Mouse (Mus musculus) kidney, embryonic 15.5 days (tissue): ENCODE measurements around the gene 4933409G03Rik. TPM values are rescaled to one million over a fixed set of nuclear protein-coding genes. Genes with fewer than 3 reads are reported as not detected.
"Not testable (repeated sequence)": the region's sequence is repeated elsewhere in the genome, so short reads cannot be mapped to it uniquely, and the experiment has no call there.

Experiments used
- ATAC-seq: fragments of 200-750 bp; cut with Nextera tagmentation; replicated peaks from 2 replicates; pipeline ENCODE4 v1.8.0; 2017; ENCODE audit warnings: moderate TSS enrichment; ENCODE audit not compliant: low FRiP score
- H3K27ac ChIP-seq: fragments of 300-500 bp; sonication (generic); 2 replicates; pipeline ENCODE4 v1.5.1; 2015; ENCODE audit warnings: mild to moderate bottlenecking, inconsistent platforms
- H3K27me3 ChIP-seq: fragments of 300-500 bp; sonication (generic); 2 replicates; pipeline ENCODE4 v1.6.1; 2015; ENCODE audit warnings: inconsistent platforms
- H3K36me3 ChIP-seq: fragments of 300-500 bp; sonication (generic); 2 replicates; pipeline ENCODE4 v1.6.1; 2015; ENCODE audit warnings: inconsistent platforms
- H3K4me1 ChIP-seq: fragments of 300-500 bp; sonication (generic); 2 replicates; pipeline ENCODE4 v1.6.1; 2015; ENCODE audit warnings: inconsistent platforms
- H3K4me2 ChIP-seq: fragments of 300-500 bp; sonication (generic); 2 replicates; pipeline ENCODE4 v1.6.1; 2015; ENCODE audit warnings: moderate library complexity, mild to moderate bottlenecking, inconsistent platforms
- H3K4me3 ChIP-seq: fragments of 300-500 bp; sonication (generic); replicated peaks from 2 replicates; pipeline ENCODE4 v1.5.1; 2015; ENCODE audit warnings: mild to moderate bottlenecking, inconsistent platforms
- H3K9ac ChIP-seq: fragments of 300-500 bp; sonication (generic); 2 replicates; pipeline ENCODE4 v1.6.1; 2015; ENCODE audit warnings: mild to moderate bottlenecking, inconsistent platforms
- H3K9me3 ChIP-seq: fragments of 300-500 bp; sonication (generic); replicated peaks from 2 replicates; pipeline ENCODE4 v1.6.1; 2016; ENCODE audit warnings: inconsistent platforms
- WGBS: fragments of 180-500 bp; shearing (Covaris S2); methylation state at CpG from one replicate; pipeline ENCODE4 v1.1.7; 2015; ENCODE audit warnings: mixed read lengths; 5-methylcytosine and 5-hydroxymethylcytosine counted together
- polyA plus RNA-seq: library from polyadenylated mRNA; unstranded; fragments of >200 nt; fragmentation: Nextera tagmentation; extraction: Ambion mirVana; gene quantifications from 2 replicates; pipeline ENCODE4 v1.2.1, GENCODE M21; 2015

Gene 4933409G03Rik
- not detected in 2 replicates for polyA plus RNA-seq

- no peaks in the 10 kb centered on the region for H3K36me3 ChIP-seq
- H3K4me1 ChIP-seq, result no peaks in the 10 kb centered on the region
- no peaks in the 10 kb centered on the region for H3K9me3 ChIP-seq
- no peak within 1 kb of the TSS for H3K4me3 ChIP-seq
- no peak within 1 kb of the TSS for H3K4me2 ChIP-seq
- H3K27me3 ChIP-seq, result no peaks in the 10 kb centered on the region
- ATAC-seq, result no peak
- WGBS, result 66% methylated on average over 5 of the region's 5 CpGs
- no peak within 1 kb of the TSS for H3K27ac ChIP-seq
- no peak within 1 kb of the TSS for H3K9ac ChIP-seq
Measured at GRCm38 (mm10) chr2:68582113-68582512, at the start of gene 4933409G03Rik. Gene 4933409G03Rik, plus strand, starts transcription at chr2:68582413.

- no peaks in the 10 kb centered on the region for H3K9me3 ChIP-seq
- H3K9ac ChIP-seq, result no peak overlapping the region
- 43% methylated on average over 2 of the region's 2 CpGs for WGBS
- H3K4me2 ChIP-seq, result no peak overlapping the region
- no peak overlapping the region for H3K27ac ChIP-seq
- ATAC-seq, result no peak
- H3K4me3 ChIP-seq, result no peak overlapping the region
- H3K4me1 ChIP-seq, result no peaks in the 10 kb centered on the region
- H3K27me3 ChIP-seq, result no peaks in the 10 kb centered on the region
- H3K36me3 ChIP-seq, result no peaks in the 10 kb centered on the region
Measured at GRCm38 (mm10) chr2:68544190-68544589, 38.0 kb upstream of the 4933409G03Rik start.

GRCm38 (mm10) chr2:68560821-68561220 is 21.4 kb upstream of the 4933409G03Rik start:
- WGBS, result 67% methylated on average over 4 of the region's 4 CpGs
- Histone ChIP-seq H3K9ac (no peak overlapping the region), H3K27ac (no peak overlapping the region), H3K9me3 (no peaks in the 10 kb centered on the region), H3K4me2 (no peak overlapping the region), H3K27me3 (no peaks in the 10 kb centered on the region), H3K4me3 (no peak overlapping the region), H3K4me1 (no peaks in the 10 kb centered on the region), H3K36me3 (no peaks in the 10 kb centered on the region)
- no peak for ATAC-seq

GRCm38 (mm10) chr2:68563331-68563730 is 18.9 kb upstream of the 4933409G03Rik start:
- H3K9me3 ChIP-seq, result no peaks in the 10 kb centered on the region
- H3K4me1 ChIP-seq, result no peaks in the 10 kb centered on the region
- no peak overlapping the region for H3K9ac ChIP-seq
- peak; percentile 46; the same call in 1 of the 2 replicates for ATAC-seq
- H3K4me2 ChIP-seq, result no peak overlapping the region
- 10% methylated on average over 3 of the region's 3 CpGs for WGBS
- H3K4me3 ChIP-seq, result no peak overlapping the region
- H3K36me3 ChIP-seq, result no peaks in the 10 kb centered on the region
- no peaks in the 10 kb centered on the region for H3K27me3 ChIP-seq
- no peak overlapping the region for H3K27ac ChIP-seq

GRCm38 (mm10) chr2:68568361-68568760 is 13.9 kb upstream of the 4933409G03Rik start:
- Histone ChIP-seq H3K27ac (no peak overlapping the region), H3K36me3 (no peaks in the 10 kb centered on the region), H3K4me2 (no peak overlapping the region), H3K9me3 (no peaks in the 10 kb centered on the region), H3K4me3 (no peak overlapping the region), H3K27me3 (no peaks in the 10 kb centered on the region), H3K9ac (no peak overlapping the region), H3K4me1 (no peaks in the 10 kb centered on the region)
- 94% methylated on average over 15 of the region's 15 CpGs for WGBS
- no peak for ATAC-seq

GRCm38 (mm10) chr2:68572340-68572739 is 9.9 kb upstream of the 4933409G03Rik start:
- no peak overlapping the region for H3K27ac ChIP-seq
- H3K4me3 ChIP-seq, result no peak overlapping the region
- H3K4me2 ChIP-seq, result no peak overlapping the region
- no peaks in the 10 kb centered on the region for H3K27me3 ChIP-seq
- no peaks in the 10 kb centered on the region for H3K9me3 ChIP-seq
- ATAC-seq, result no peak
- H3K9ac ChIP-seq, result no peak overlapping the region
- 35% methylated on average over 4 of the region's 4 CpGs for WGBS
- no peaks in the 10 kb centered on the region for H3K36me3 ChIP-seq
- H3K4me1 ChIP-seq, result no peaks in the 10 kb centered on the region

- ATAC-seq, result no peak
- H3K4me2 ChIP-seq, result no peak overlapping the region
- 43% methylated on average over 3 of the region's 3 CpGs for WGBS
- no peaks in the 10 kb centered on the region for H3K27me3 ChIP-seq
- H3K4me1 ChIP-seq, result no peaks in the 10 kb centered on the region
- no peaks in the 10 kb centered on the region for H3K36me3 ChIP-seq
- H3K9ac ChIP-seq, result no peak overlapping the region
- H3K4me3 ChIP-seq, result no peak overlapping the region
- H3K9me3 ChIP-seq, result no peaks in the 10 kb centered on the region
- no peak overlapping the region for H3K27ac ChIP-seq
Measured at GRCm38 (mm10) chr2:68592765-68593164, 10.6 kb downstream of the 4933409G03Rik start.

GRCm38 (mm10) chr2:68656186-68656585 is 74.0 kb downstream of the 4933409G03Rik start, which contains the start of gene 4932414N04Rik:
Gene 4932414N04Rik, plus strand, starts transcription at chr2:68656486.
- not testable (repeated sequence) for H3K4me2 ChIP-seq, H3K27ac ChIP-seq, ATAC-seq, H3K9me3 ChIP-seq, H3K4me3 ChIP-seq, H3K36me3 ChIP-seq, H3K9ac ChIP-seq, H3K27me3 ChIP-seq, H3K4me1 ChIP-seq
- 76% methylated on average over 2 of the region's 5 CpGs for WGBS

Other genes with a start within 250 kb of the 4933409G03Rik start
- 19.9 and 20.0 TPM in 2 replicates for gene Stk39, start 110.1 kb upstream of the 4933409G03Rik start, polyA plus RNA-seq
- not detected in 2 replicates for gene 4932414N04Rik, start 74.1 kb downstream of the 4933409G03Rik start, polyA plus RNA-seq